Mouse (Mus musculus): ENCODE measurements around the gene Fhit. TPM values are rescaled to one million over a fixed set of nuclear protein-coding genes. Genes with fewer than 3 reads are reported as not detected.

Fhit gene
- polyA plus RNA-seq, 1 experiment from 2014 or later = 5.0 TPM

GRCm38 (mm10) chr14:9793403-9793802 lies 1368.4 kb downstream of the Fhit start:
- no peak overlapping the region for H3K27ac ChIP-seq (replicated peaks; ENCODE audit: low read depth, low read length)
- H3K9me3 ChIP-seq (replicated peaks; ENCODE audit: control insufficient read depth, low read length) = no peaks in the 10 kb centered on the region
- H3K4me3 ChIP-seq (ENCODE audit: low read depth, low read length) = no peak overlapping the region
- no peaks in the 10 kb centered on the region for H3K4me1 ChIP-seq (ENCODE audit: control insufficient read depth, insufficient read depth, low read length)
- H3K4me2 ChIP-seq (ENCODE audit: low read depth, low read length) = no peak overlapping the region
- no peaks in the 10 kb centered on the region for H3K36me3 ChIP-seq (replicated peaks; ENCODE audit: control insufficient read depth, insufficient read depth, low read depth, low read length)
- H3K9ac ChIP-seq (replicated peaks; ENCODE audit: low read length) = no peak overlapping the region
- no peak for ATAC-seq (replicated peaks; ENCODE audit: insufficient number of reproducible peaks, low FRiP score, low TSS enrichment, low read depth)
- DNase-seq (ENCODE audit: low spot score) = no peak
- H3K27me3 ChIP-seq (ENCODE audit: control insufficient read depth, insufficient read depth, low read length) = no peaks in the 10 kb centered on the region

- Histone ChIP-seq H3K4me2 (ENCODE audit: low read depth, low read length) (no peak overlapping the region), H3K4me3 (ENCODE audit: low read depth, low read length) (no peak overlapping the region), H3K9ac (replicated peaks; ENCODE audit: low read length) (no peak overlapping the region), H3K27ac (replicated peaks; ENCODE audit: low read depth, low read length) (no peak overlapping the region), H3K9me3 (replicated peaks; ENCODE audit: control insufficient read depth, low read length) (no peaks in the 10 kb centered on the region), H3K36me3 (replicated peaks; ENCODE audit: control insufficient read depth, insufficient read depth, low read depth, low read length) (no peaks in the 10 kb centered on the region), H3K4me1 (ENCODE audit: control insufficient read depth, insufficient read depth, low read length) (no peaks in the 10 kb centered on the region), H3K27me3 (ENCODE audit: control insufficient read depth, insufficient read depth, low read length) (no peaks in the 10 kb centered on the region)
- no peak for DNase-seq (ENCODE audit: low spot score)
- no peak for ATAC-seq (replicated peaks; ENCODE audit: insufficient number of reproducible peaks, low FRiP score, low TSS enrichment, low read depth)
- WGBS = 64% methylated on average over 3 of the region's 3 CpGs
Observed at GRCm38 (mm10) chr14:9788402-9788950, 1373.4 kb downstream of the Fhit start.

GRCm38 (mm10) chr14:9787389-9787788 lies 1374.4 kb downstream of the Fhit start:
- 86% methylated on average over 1 of the region's 1 CpGs for WGBS
- Histone ChIP-seq H3K36me3 (replicated peaks; ENCODE audit: control insufficient read depth, insufficient read depth, low read depth, low read length) (no peaks in the 10 kb centered on the region), H3K4me1 (ENCODE audit: control insufficient read depth, insufficient read depth, low read length) (no peaks in the 10 kb centered on the region), H3K4me3 (ENCODE audit: low read depth, low read length) (no peak overlapping the region), H3K27ac (replicated peaks; ENCODE audit: low read depth, low read length) (no peak overlapping the region), H3K9me3 (replicated peaks; ENCODE audit: control insufficient read depth, low read length) (no peaks in the 10 kb centered on the region), H3K27me3 (ENCODE audit: control insufficient read depth, insufficient read depth, low read length) (no peaks in the 10 kb centered on the region), H3K9ac (replicated peaks; ENCODE audit: low read length) (no peak overlapping the region), H3K4me2 (ENCODE audit: low read depth, low read length) (no peak overlapping the region)
- no peak for DNase-seq (ENCODE audit: low spot score)
- no peak for ATAC-seq (replicated peaks; ENCODE audit: insufficient number of reproducible peaks, low FRiP score, low TSS enrichment, low read depth)

- no peaks in the 10 kb centered on the region for H3K36me3 ChIP-seq (replicated peaks; ENCODE audit: control insufficient read depth, insufficient read depth, low read depth, low read length)
Observed at GRCm38 (mm10) chr14:9785861-9786260, 1376.0 kb downstream of the Fhit start.

GRCm38 (mm10) chr14:9751341-9751740 lies 1410.5 kb downstream of the Fhit start:
- no peaks in the 10 kb centered on the region for H3K4me1 ChIP-seq (ENCODE audit: control insufficient read depth, insufficient read depth, low read length)
- no peak overlapping the region for H3K9ac ChIP-seq (replicated peaks; ENCODE audit: low read length)
- H3K27ac ChIP-seq (replicated peaks; ENCODE audit: low read depth, low read length) = no peak overlapping the region
- 92% methylated on average over 4 of the region's 4 CpGs for WGBS
- no peak overlapping the region for H3K4me3 ChIP-seq (ENCODE audit: low read depth, low read length)
- ATAC-seq (replicated peaks; ENCODE audit: insufficient number of reproducible peaks, low FRiP score, low TSS enrichment, low read depth) = no peak
- no peaks in the 10 kb centered on the region for H3K9me3 ChIP-seq (replicated peaks; ENCODE audit: control insufficient read depth, low read length)
- no peaks in the 10 kb centered on the region for H3K36me3 ChIP-seq (replicated peaks; ENCODE audit: control insufficient read depth, insufficient read depth, low read depth, low read length)
- no peak overlapping the region for H3K4me2 ChIP-seq (ENCODE audit: low read depth, low read length)
- DNase-seq (ENCODE audit: low spot score) = no peak
- H3K27me3 ChIP-seq (ENCODE audit: control insufficient read depth, insufficient read depth, low read length) = no peaks in the 10 kb centered on the region

More at GRCm38 (mm10) chr14:9785861-9786260, 1376.0 kb downstream of the Fhit start:
- WGBS = 53% methylated on average over 1 of the region's 1 CpGs
- Histone ChIP-seq H3K9ac (replicated peaks; ENCODE audit: low read length) (no peak overlapping the region), H3K4me2 (ENCODE audit: low read depth, low read length) (no peak overlapping the region), H3K4me3 (ENCODE audit: low read depth, low read length) (no peak overlapping the region), H3K9me3 (replicated peaks; ENCODE audit: control insufficient read depth, low read length) (no peaks in the 10 kb centered on the region), H3K27ac (replicated peaks; ENCODE audit: low read depth, low read length) (no peak overlapping the region), H3K27me3 (ENCODE audit: control insufficient read depth, insufficient read depth, low read length) (no peaks in the 10 kb centered on the region), H3K4me1 (ENCODE audit: control insufficient read depth, insufficient read depth, low read length) (no peaks in the 10 kb centered on the region)
- no peak for ATAC-seq (replicated peaks; ENCODE audit: insufficient number of reproducible peaks, low FRiP score, low TSS enrichment, low read depth)
- no peak for DNase-seq (ENCODE audit: low spot score)

- no peaks in the 10 kb centered on the region for H3K9me3 ChIP-seq (replicated peaks; ENCODE audit: control insufficient read depth, low read length)
- no peaks in the 10 kb centered on the region for H3K36me3 ChIP-seq (replicated peaks; ENCODE audit: control insufficient read depth, insufficient read depth, low read depth, low read length)
- no peak for DNase-seq (ENCODE audit: low spot score)
- no peak overlapping the region for H3K4me2 ChIP-seq (ENCODE audit: low read depth, low read length)
- ATAC-seq (replicated peaks; ENCODE audit: insufficient number of reproducible peaks, low FRiP score, low TSS enrichment, low read depth) = no peak
- 82% methylated on average over 1 of the region's 1 CpGs for WGBS
- no peaks in the 10 kb centered on the region for H3K4me1 ChIP-seq (ENCODE audit: control insufficient read depth, insufficient read depth, low read length)
- no peaks in the 10 kb centered on the region for H3K27me3 ChIP-seq (ENCODE audit: control insufficient read depth, insufficient read depth, low read length)
- no peak overlapping the region for H3K4me3 ChIP-seq (ENCODE audit: low read depth, low read length)
- H3K27ac ChIP-seq (replicated peaks; ENCODE audit: low read depth, low read length) = no peak overlapping the region
- no peak overlapping the region for H3K9ac ChIP-seq (replicated peaks; ENCODE audit: low read length)
Observed at GRCm38 (mm10) chr14:9748709-9749108, 1413.1 kb downstream of the Fhit start.

GRCm38 (mm10) chr14:9721917-9722472 lies 1439.8 kb downstream of the Fhit start:
- ATAC-seq (replicated peaks; ENCODE audit: insufficient number of reproducible peaks, low FRiP score, low TSS enrichment, low read depth) (no peak), DNase-seq (ENCODE audit: low spot score) (peak; percentile 7)
- H3K9me3 ChIP-seq (replicated peaks; ENCODE audit: control insufficient read depth, low read length) = no peaks in the 10 kb centered on the region
- WGBS = 58% methylated on average over 2 of the region's 2 CpGs
- H3K4me2 ChIP-seq (ENCODE audit: low read depth, low read length) = no peak overlapping the region
- no peaks in the 10 kb centered on the region for H3K36me3 ChIP-seq (replicated peaks; ENCODE audit: control insufficient read depth, insufficient read depth, low read depth, low read length)
- no peak overlapping the region for H3K27ac ChIP-seq (replicated peaks; ENCODE audit: low read depth, low read length)
- H3K4me3 ChIP-seq (ENCODE audit: low read depth, low read length) = no peak overlapping the region
- no peaks in the 10 kb centered on the region for H3K4me1 ChIP-seq (ENCODE audit: control insufficient read depth, insufficient read depth, low read length)
- no peaks in the 10 kb centered on the region for H3K27me3 ChIP-seq (ENCODE audit: control insufficient read depth, insufficient read depth, low read length)
- H3K9ac ChIP-seq (replicated peaks; ENCODE audit: low read length) = no peak overlapping the region

GRCm38 (mm10) chr14:9698621-9699020 lies 1463.2 kb downstream of the Fhit start:
- H3K36me3 ChIP-seq (replicated peaks; ENCODE audit: control insufficient read depth, insufficient read depth, low read depth, low read length) = no peaks in the 10 kb centered on the region
- 81% methylated on average over 1 of the region's 1 CpGs for WGBS
- no peak for ATAC-seq (replicated peaks; ENCODE audit: insufficient number of reproducible peaks, low FRiP score, low TSS enrichment, low read depth)

More at GRCm38 (mm10) chr14:9698621-9699020, 1463.2 kb downstream of the Fhit start:
- no peak overlapping the region for H3K27ac ChIP-seq (replicated peaks; ENCODE audit: low read depth, low read length)
- no peak overlapping the region for H3K4me2 ChIP-seq (ENCODE audit: low read depth, low read length)
- H3K4me1 ChIP-seq (ENCODE audit: control insufficient read depth, insufficient read depth, low read length) = no peaks in the 10 kb centered on the region
- no peak overlapping the region for H3K9ac ChIP-seq (replicated peaks; ENCODE audit: low read length)
- no peaks in the 10 kb centered on the region for H3K27me3 ChIP-seq (ENCODE audit: control insufficient read depth, insufficient read depth, low read length)
- DNase-seq (ENCODE audit: low spot score) = no peak
- H3K4me3 ChIP-seq (ENCODE audit: low read depth, low read length) = no peak overlapping the region
- no peaks in the 10 kb centered on the region for H3K9me3 ChIP-seq (replicated peaks; ENCODE audit: control insufficient read depth, low read length)
